Mouse (Mus musculus) ES-Bruce4 (cell line): ENCODE data around the gene Skap2.

Experiments
- CTCF ChIP-seq: IDR thresholded peaks from one replicate; pipeline ENCODE4 v1.8.1; 2011; ENCODE audit warnings: low read depth, low read length
- POLR2A ChIP-seq: IDR thresholded peaks from one replicate; pipeline ENCODE4 v1.8.1; 2011; ENCODE audit warnings: low read length; ENCODE audit not compliant: insufficient read depth

- TF ChIP-seq CTCF: no peak
- TF ChIP-seq POLR2A: no peak
Measured at GRCm38 (mm10) chr6:52020276-52020675, 7.9 kb upstream of the Skap2 start.
